Mouse (Mus musculus) telencephalon, adult 2 months (tissue): ENCODE measurements around the gene Vmn1r12.
"Not testable (repeated sequence)": the region's sequence is repeated elsewhere in the genome, so short reads cannot be mapped to it uniquely, and the experiment has no call there.

Experiments
- DNase-seq: peaks from one replicate; pipeline ENCODE4 v3.0.0-alpha.2; 2011; ENCODE audit warnings: low read depth, low spot score

Gene Vmn1r12

DNA sequence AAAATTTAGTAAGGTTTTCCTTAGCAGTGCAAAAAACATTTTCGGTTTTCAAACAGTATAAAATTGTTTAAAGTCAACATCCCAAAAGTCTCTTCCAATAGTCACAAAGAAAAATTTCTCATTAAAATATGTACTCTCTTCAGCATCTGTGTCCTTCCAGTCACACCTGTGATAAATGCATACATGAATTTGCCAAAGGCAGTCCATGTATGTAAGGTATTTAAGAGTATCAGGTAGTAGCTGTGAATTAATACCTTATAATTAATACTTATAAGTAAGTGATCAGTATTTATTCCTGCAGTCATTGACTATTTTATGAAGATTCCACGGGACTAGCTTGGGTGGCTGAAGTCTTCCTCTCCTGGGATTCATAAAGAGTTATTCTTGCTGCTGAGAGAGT is at the start of gene Vmn1r12:
Gene Vmn1r12, plus strand, starts transcription at position 301 of the 400 bp plus-strand sequence.
- DNase-seq = no peak

- no peak for DNase-seq
Observed at GRCm38 (mm10) chr6:57109154-57109553, 47.6 kb upstream of the Vmn1r12 start, which contains the start of gene Vmn1r10. Gene Vmn1r10, plus strand, starts transcription at chr6:57109454.

GRCm38 (mm10) chr6:57133155-57133554 is 23.6 kb upstream of the Vmn1r12 start, which contains the start of gene Vmn1r11:
Gene Vmn1r11, plus strand, starts transcription at chr6:57133455.
- no peak for DNase-seq

GRCm38 (mm10) chr6:57190016-57190415 is 33.3 kb downstream of the Vmn1r12 start:
- DNase-seq = not testable (repeated sequence)

GRCm38 (mm10) chr6:57202990-57203389 is 46.3 kb downstream of the Vmn1r12 start, which contains the start of gene Vmn1r13:
Gene Vmn1r13, plus strand, starts transcription at chr6:57203290.
- not testable (repeated sequence) for DNase-seq
